Mouse (Mus musculus): ENCODE data around the gene Nadsyn1.

The Nadsyn1 gene

GRCm38 (mm10) chr7:143801195-143802065 is 21.2 kb downstream of the Nadsyn1 start:
- no peak for DNase-seq

- no peak for DNase-seq
These were observed 21.9 kb downstream of the Nadsyn1 start for GRCm38 (mm10) chr7:143800770-143801169.

- DNase-seq, result no peak
These were observed 23.9 kb downstream of the Nadsyn1 start for GRCm38 (mm10) chr7:143798783-143799182.

- DNase-seq, result peak; percentile 65
These were observed 29.5 kb downstream of the Nadsyn1 start for GRCm38 (mm10) chr7:143793121-143793520.

GRCm38 (mm10) chr7:143792336-143792985 is 30.2 kb downstream of the Nadsyn1 start:
- DNase-seq, result no peak

- DNase-seq, result peak; percentile 75
These were observed 38.4 kb downstream of the Nadsyn1 start, which contains the start of gene Mrgpre for GRCm38 (mm10) chr7:143783996-143784829. Gene Mrgpre, minus strand, starts transcription at chr7:143784500.

- peak; percentile 25 for DNase-seq
These were observed 39.2 kb downstream of the Nadsyn1 start for GRCm38 (mm10) chr7:143783378-143783995.

- no peak for DNase-seq
These were observed 45.3 kb downstream of the Nadsyn1 start for GRCm38 (mm10) chr7:143777375-143777774.

- peak; percentile 49 for DNase-seq
These were observed 46.5 kb downstream of the Nadsyn1 start for GRCm38 (mm10) chr7:143776137-143776536.

GRCm38 (mm10) chr7:143769461-143769860 is 53.2 kb downstream of the Nadsyn1 start:
- DNase-seq, result no peak

GRCm38 (mm10) chr7:143768267-143768666 is 54.4 kb downstream of the Nadsyn1 start:
- DNase-seq, result no peak

GRCm38 (mm10) chr7:143766893-143767292 is 55.8 kb downstream of the Nadsyn1 start, which contains the start of gene Mrgprg:
Gene Mrgprg, minus strand, starts transcription at chr7:143766993.
- DNase-seq, result no peak

- DNase-seq, result peak; percentile 68
These were observed 57.6 kb downstream of the Nadsyn1 start for GRCm38 (mm10) chr7:143764876-143765530.

- peak; percentile 42 for DNase-seq
These were observed 58.9 kb downstream of the Nadsyn1 start for GRCm38 (mm10) chr7:143763794-143764193.

GRCm38 (mm10) chr7:143758956-143759355 is 63.7 kb downstream of the Nadsyn1 start:
- no peak for DNase-seq

- no peak for DNase-seq
These were observed 65.0 kb downstream of the Nadsyn1 start for GRCm38 (mm10) chr7:143757696-143758095.

- DNase-seq, result peak; percentile 91
These were observed 65.6 kb downstream of the Nadsyn1 start for GRCm38 (mm10) chr7:143757027-143757390.

- peak; percentile 43 for DNase-seq
These were observed 66.3 kb downstream of the Nadsyn1 start, which contains the start of gene Osbpl5 for GRCm38 (mm10) chr7:143756125-143757026. Gene Osbpl5, minus strand, starts transcription at chr7:143756985.

- no peak for DNase-seq
These were observed 67.1 kb downstream of the Nadsyn1 start for GRCm38 (mm10) chr7:143755357-143756124.

Data from thymus, postnatal 14 days (tissue).